Mouse (Mus musculus) left cerebral cortex, adult 2 months (tissue): ENCODE data around the gene 1700025C18Rik. TPM values are rescaled to one million over a fixed set of nuclear protein-coding genes. Genes with fewer than 3 reads are reported as not detected.
A peak's percentile ranks its signal among the peaks of the same experiment; 100 is the strongest.

Experiments
- DNase-seq, 2 experiments: peaks; one replicate each; pipeline ENCODE4 v3.0.0; 2021 to 2022; ENCODE audit warnings: low spot score in 2 of 2, mixed read lengths in 1 of 2; ENCODE audit errors: extremely low spot score in 1 of 2
- H3K27ac ChIP-seq: fragments of 200-600 bp; 2 replicates; pipeline ENCODE4 v1.8.1; 2022
- H3K4me3 ChIP-seq: fragments of 200-600 bp; 2 replicates; pipeline ENCODE4 v1.8.1; 2022
- CTCF ChIP-seq: fragments of 200-600 bp; IDR thresholded peaks from 2 replicates; pipeline ENCODE4 v1.8.1; 2022; ENCODE audit warnings: antibody characterized with exemption, mild to moderate bottlenecking, moderate library complexity
- intact Hi-C: fragments of 180-260 bp; cut with DNase I; formaldehyde crosslinking; loops from one replicate; pipeline ENCODE4 v1.15.1; 2025
- total RNA-seq, 2 experiments: library from RNA; stranded (reverse); gene quantifications; 2 replicates each; pipeline ENCODE4 v1.2.3; 2021

Gene 1700025C18Rik
- total RNA-seq, 2 experiments from 2014 or later = not detected

- no peak for DNase-seq
- no peak overlapping the region for H3K27ac ChIP-seq
- TF ChIP-seq CTCF = no peak
- H3K4me3 ChIP-seq = no peak overlapping the region
- intact Hi-C loops = no loop called here
These were observed 12.4 kb upstream of the 1700025C18Rik start for GRCm38 (mm10) chr2:165102920-165103319.

DNA sequence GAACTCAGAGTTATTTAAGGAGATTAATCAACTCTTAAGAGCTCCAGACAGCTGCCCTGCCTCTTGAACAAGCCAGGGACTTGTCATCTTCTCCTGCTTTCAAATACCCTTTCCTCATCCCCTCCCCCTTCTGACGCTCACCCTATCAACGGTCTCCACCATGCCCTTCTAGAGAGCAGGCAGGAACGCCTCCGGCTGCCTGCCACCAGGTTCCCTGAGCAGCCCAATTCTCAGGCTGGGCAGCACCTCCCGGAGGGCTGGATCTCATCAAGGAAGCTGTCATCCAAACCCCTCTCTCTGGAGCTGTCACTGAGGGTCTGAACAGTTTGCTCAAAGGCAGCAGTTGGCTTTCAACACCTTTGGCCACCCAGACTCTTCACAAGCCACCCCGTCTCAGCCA, 10.2 kb upstream of the 1700025C18Rik start:
- intact Hi-C loops = no loop called here
- Histone ChIP-seq H3K4me3 (no peak overlapping the region), H3K27ac (no peak overlapping the region)
- no peak for DNase-seq
- no peak for TF ChIP-seq CTCF

- no peak for TF ChIP-seq CTCF
- no peak for DNase-seq
- Histone ChIP-seq H3K27ac (no peak overlapping the region), H3K4me3 (no peak overlapping the region)
- intact Hi-C loops = no loop called here
These were observed 8.3 kb upstream of the 1700025C18Rik start for GRCm38 (mm10) chr2:165098861-165099260.

- Histone ChIP-seq H3K4me3 (no peak overlapping the region), H3K27ac (no peak overlapping the region)
- no peak for DNase-seq
- no peak for TF ChIP-seq CTCF
- intact Hi-C loops = no loop called here
These were observed 5.8 kb upstream of the 1700025C18Rik start for GRCm38 (mm10) chr2:165096367-165096766.

DNA sequence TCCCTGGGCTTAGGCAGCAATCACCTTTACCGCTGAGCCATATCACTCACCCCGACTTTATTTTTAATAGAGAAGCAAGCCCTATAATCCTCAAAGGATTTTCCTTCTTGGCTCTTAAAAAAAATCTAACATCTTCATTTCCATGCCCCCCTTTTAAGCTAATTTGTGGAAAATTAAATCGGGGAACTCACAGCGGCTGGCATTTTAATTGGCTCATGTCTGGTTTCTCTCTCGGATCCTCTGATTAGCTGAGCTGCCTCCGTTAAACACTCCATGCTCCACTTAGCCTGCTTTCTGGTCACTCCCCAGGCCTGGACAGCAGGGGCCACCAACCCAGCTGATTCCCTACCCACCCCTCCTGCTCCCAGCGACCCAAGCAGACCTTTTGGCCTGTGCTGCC, 1.8 kb upstream of the 1700025C18Rik start:
- intact Hi-C loops = no loop called here
- no peak for TF ChIP-seq CTCF
- DNase-seq = no peak
- H3K4me3 ChIP-seq = no peak overlapping the region
- no peak overlapping the region for H3K27ac ChIP-seq

- TF ChIP-seq CTCF = no peak
- no peak for DNase-seq
- Histone ChIP-seq H3K4me3 (no peak overlapping the region), H3K27ac (no peak overlapping the region)
- intact Hi-C loops = no loop called here
These were observed 949 bp upstream of the 1700025C18Rik start for GRCm38 (mm10) chr2:165091433-165091965.

- no peak for TF ChIP-seq CTCF
- intact Hi-C loops = no loop called here
- H3K27ac ChIP-seq = no peak overlapping the region
- no peak overlapping the region for H3K4me3 ChIP-seq
- DNase-seq = no peak
These were observed 1.1 kb downstream of the 1700025C18Rik start for GRCm38 (mm10) chr2:165089470-165089869.

DNA sequence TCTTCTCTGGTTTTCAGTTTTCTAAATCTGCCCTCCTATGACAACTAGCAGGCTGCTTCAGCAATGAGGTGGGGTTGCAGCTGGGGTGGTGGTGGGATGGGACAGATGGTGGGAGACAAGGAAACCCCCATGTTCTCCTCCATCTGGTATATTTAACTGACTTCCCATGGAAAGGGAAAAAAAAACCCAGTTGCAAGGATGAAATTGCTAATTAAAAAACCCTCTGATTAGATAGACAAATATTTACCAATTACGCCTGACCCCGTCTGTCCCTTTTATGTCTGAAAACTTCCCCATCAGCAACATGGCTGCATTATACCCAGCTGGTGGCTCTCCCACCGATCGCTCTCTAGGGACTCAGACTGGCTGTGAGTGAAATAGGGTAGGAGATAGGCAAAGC, 3.9 kb downstream of the 1700025C18Rik start:
- Histone ChIP-seq H3K27ac (no peak overlapping the region), H3K4me3 (no peak overlapping the region)
- intact Hi-C loops = no loop called here
- DNase-seq = no peak
- no peak for TF ChIP-seq CTCF

DNA sequence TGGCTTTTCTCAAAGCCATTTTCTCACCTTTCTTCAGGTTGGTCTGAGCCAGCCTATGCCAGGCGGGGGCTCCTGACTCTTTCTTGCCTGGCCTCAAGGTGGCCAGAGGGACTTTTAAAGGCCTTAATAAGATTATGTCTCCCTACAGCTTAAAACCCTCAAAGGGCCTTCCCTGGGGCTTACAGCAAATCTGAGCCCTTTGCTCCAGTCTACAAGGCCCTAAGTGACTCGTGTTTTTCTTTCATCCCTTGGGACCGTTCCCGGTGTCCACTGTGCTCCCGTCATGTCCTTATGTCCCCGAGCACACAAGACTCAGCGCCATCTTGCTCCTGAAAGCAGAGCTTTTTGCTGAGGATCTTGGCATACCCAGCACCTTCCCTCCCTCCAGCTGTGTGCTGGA, 9.3 kb downstream of the 1700025C18Rik start:
- no peak for TF ChIP-seq CTCF
- H3K27ac ChIP-seq = no peak overlapping the region
- no peak overlapping the region for H3K4me3 ChIP-seq
- intact Hi-C loops = no loop called here
- DNase-seq = no peak

DNA sequence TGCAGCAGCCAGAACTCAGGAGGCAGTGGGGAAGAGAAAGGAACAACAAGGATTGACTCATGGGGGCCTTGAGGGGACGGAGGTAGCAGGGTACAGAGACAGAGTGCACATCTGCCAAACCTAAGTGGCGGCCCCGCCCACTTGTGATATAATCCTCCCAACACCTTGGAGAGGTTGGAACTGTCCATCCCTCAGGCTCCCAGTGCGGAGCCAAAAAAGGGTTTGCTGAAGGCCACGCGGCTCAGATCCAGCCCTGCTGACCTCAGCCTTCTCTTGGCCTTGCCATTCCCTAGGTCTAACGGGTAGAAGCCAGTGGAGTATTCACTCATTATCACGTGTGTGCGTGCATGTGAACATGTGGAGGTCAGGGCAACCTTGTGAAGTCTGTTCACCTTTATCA, 9.9 kb downstream of the 1700025C18Rik start:
- DNase-seq = no peak
- Histone ChIP-seq H3K27ac (no peak overlapping the region), H3K4me3 (no peak overlapping the region)
- intact Hi-C loops = no loop called here
- no peak for TF ChIP-seq CTCF

- no peak overlapping the region for H3K4me3 ChIP-seq
- H3K27ac ChIP-seq = no peak overlapping the region
- intact Hi-C loops = loop anchor here (5.0 kb wide), 1 partner anchor 34 kb away; no protein-coding TSS in a partner anchor
- no peak for DNase-seq
- peak; percentile 43 for TF ChIP-seq CTCF
These were observed 11.9 kb downstream of the 1700025C18Rik start for GRCm38 (mm10) chr2:165078605-165079004.

GRCm38 (mm10) chr2:165078045-165078444, 12.5 kb downstream of the 1700025C18Rik start:
- H3K4me3 ChIP-seq = no peak overlapping the region
- intact Hi-C loops = loop anchor here (5.0 kb wide), 1 partner anchor 34 kb away; no protein-coding TSS in a partner anchor
- DNase-seq = no peak
- TF ChIP-seq CTCF = no peak
- no peak overlapping the region for H3K27ac ChIP-seq

DNA sequence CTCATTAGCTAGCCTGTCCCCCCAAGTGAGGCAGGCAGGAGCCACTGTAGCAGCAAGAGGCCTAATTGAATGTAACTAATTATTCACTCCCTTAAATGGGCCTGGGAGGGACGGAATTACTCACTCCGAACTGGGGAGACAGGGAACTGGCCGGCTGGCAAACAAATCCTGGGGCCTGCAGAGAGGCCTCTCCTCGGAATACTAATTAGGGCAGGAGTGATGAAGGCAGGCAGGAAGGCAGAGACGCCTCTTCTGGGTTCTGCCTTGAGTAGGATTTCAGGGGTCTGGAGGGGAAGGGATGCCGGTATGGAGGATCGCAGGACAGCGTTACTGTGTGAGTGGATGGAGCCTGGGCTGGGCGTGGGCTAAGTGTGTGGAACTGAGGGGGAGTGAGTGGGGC, 13.5 kb downstream of the 1700025C18Rik start:
- intact Hi-C loops = loop anchor here (2.0 to 5.0 kb wide), 2 partner anchors 35 to 158 kb away; partner anchors contain the start of gene Cdh22
- DNase-seq = no peak
- no peak for TF ChIP-seq CTCF

More for the DNA sequence above, 13.5 kb downstream of the 1700025C18Rik start:
- no peak overlapping the region for H3K27ac ChIP-seq
- no peak overlapping the region for H3K4me3 ChIP-seq
